Comparison of ENCODE assay signal across 1 mouse cellular context in the genomic region with DNA sequence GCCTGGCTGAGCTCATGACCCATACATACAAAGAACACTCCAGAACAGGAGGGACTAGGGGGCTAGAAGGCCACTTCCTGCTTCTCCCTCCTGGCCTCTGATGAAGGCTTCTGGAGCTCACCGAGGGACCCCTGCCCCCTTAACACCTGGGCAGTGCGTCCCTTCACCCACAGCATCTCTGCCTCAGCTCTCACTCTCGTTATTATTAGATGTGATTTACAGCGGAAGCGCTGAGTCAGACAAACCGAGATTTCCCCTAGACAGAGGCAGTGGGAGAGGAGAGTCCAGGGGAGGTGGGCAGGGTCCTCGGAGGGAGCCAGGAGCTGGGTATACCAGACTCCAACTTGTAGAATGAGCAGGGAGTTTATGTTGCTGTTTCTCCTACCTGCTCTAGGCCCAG.
A peak's percentile ranks its signal among the peaks of the same experiment; 100 is the strongest.
TF ChIP-seq lines count a peak whose summit lies in the region.

No protein-coding gene starts in this region.

TF ChIP-seq in CH12.LX, 34 proteins besides CTCF, POLR2A, EP300 and RAD21:
- TF ChIP-seq IRF4 (IDR thresholded peaks at IDR 0.05; ENCODE audit: low read depth, low read length) (peak; percentile 84), MAFK (IDR thresholded peaks at IDR 0.05; ENCODE audit: insufficient replicate concordance, low read length) (peak; percentile 82), CHD2 (IDR thresholded peaks at IDR 0.05; ENCODE audit: low read length) (peak; percentile 59; the same call in 1 of the 2 replicates), ETS1 (conservative IDR thresholded peaks at IDR 0.05; ENCODE audit: low read depth, low read length) (peak; percentile 44), TCF12 (IDR thresholded peaks at IDR 0.05; ENCODE audit: low read depth, low read length) (peak; percentile 75), JUND (conservative IDR thresholded peaks at IDR 0.05; ENCODE audit: low read depth, low read length) (peak; percentile 21; the same call in 1 of the 2 replicates), ZMIZ1 (IDR thresholded peaks at IDR 0.05; ENCODE audit: low read depth, low read length) (no peak), MXI1 (IDR thresholded peaks at IDR 0.05; ENCODE audit: low read depth, low read length) (no peak), RCOR1 (conservative IDR thresholded peaks at IDR 0.05; ENCODE audit: low read depth, low read length) (0 out of 2 replicates have a peak, but pooled peaks have one; percentile 27), PAX5 (IDR thresholded peaks at IDR 0.05; ENCODE audit: low read length) (no peak), ELF1 (IDR thresholded peaks at IDR 0.05; ENCODE audit: low read depth, low read length) (peak; percentile 46), MAZ (IDR thresholded peaks at IDR 0.05; ENCODE audit: low read depth, low read length) (no peak), MAX (IDR thresholded peaks at IDR 0.05; ENCODE audit: low read length) (no peak)
TF ChIP-seq in CH12.LX: peak in this region for 8.
